Mouse (Mus musculus): ENCODE measurements around the gene Slc5a6.

Slc5a6 gene

DNA sequence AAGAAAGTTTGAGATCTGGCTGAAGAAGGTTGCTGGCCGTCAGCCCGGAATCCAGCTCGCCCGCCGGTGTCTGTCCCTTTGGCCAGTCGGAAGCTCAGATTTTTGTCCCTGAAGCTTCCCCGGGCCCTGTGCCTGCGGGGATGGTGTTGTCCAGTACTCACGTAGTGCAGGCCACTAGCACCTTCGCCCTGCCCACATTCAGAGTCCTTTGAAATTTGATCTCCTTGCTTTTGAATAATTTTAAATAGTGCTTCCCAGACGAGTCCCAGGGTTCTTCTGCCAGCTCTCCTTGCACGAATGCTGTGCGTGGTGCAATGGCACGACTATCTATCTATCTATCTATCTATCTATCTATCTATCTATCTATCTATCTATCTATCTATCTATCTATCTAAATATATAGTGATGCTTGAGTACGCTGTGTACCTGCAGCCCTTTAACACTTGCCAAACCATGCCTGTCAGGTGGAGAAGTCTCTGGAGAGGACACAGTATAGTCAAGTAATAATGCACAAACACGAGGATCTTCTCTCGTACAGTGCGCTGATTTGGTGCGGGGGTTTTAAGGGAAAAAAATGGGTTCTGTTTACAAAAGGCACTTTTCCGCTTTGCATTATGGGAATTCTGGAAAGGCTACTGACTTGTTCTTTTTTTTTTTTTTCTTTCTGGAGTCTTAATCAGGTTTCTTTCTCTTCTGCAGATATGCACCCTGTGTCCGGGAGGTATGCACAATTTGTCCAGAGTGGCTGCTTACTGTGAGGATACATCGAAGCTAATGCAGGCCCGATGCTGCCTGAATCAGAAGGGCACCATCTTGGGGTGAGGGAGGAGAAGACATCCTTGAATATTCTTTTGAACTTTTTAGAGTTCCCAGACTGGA is at the start of gene Slc5a6:
TSS of gene Slc5a6 (minus strand) at position 162 of the 879 bp plus-strand sequence.
- peak; percentile 91 for DNase-seq (ENCODE audit: low spot score)

DNA sequence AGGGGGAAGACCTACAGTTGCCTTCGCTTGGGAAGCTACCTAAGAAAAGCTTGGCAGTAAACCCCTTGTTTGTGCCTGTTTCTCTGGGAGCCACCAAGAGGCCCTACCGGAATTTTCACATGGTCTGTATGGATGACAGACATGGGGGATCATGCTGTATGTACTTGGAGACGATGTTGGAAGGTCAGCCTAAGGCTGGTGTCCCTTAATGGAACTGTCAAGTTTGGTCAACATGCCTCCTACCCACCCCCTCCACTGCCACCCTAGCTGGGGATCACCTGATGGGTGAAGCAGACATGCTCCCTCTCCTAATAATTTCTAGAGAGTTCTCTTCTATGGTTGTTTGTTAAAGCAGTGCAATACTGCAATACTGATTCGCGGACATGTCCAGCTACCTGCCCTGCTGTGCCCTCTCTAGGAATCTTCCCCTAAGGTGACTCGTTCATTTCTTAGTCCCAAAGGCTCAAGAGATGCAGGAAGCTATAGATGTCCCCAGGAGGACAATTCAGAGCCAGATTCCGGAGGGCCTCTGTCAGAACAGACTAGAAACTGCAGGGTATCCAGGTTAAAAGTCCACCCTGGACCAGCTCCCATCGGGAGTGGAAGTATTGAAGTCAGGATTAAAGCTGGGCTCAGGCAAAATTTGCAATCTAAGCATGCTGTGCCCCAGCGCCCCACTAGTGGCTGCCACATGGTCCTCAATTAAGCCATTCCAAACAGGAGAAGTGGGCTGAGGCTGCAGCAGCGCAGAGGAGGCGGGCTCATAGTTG is 47.2 kb upstream of the Slc5a6 start:
- DNase-seq (ENCODE audit: low spot score): no peak

DNA sequence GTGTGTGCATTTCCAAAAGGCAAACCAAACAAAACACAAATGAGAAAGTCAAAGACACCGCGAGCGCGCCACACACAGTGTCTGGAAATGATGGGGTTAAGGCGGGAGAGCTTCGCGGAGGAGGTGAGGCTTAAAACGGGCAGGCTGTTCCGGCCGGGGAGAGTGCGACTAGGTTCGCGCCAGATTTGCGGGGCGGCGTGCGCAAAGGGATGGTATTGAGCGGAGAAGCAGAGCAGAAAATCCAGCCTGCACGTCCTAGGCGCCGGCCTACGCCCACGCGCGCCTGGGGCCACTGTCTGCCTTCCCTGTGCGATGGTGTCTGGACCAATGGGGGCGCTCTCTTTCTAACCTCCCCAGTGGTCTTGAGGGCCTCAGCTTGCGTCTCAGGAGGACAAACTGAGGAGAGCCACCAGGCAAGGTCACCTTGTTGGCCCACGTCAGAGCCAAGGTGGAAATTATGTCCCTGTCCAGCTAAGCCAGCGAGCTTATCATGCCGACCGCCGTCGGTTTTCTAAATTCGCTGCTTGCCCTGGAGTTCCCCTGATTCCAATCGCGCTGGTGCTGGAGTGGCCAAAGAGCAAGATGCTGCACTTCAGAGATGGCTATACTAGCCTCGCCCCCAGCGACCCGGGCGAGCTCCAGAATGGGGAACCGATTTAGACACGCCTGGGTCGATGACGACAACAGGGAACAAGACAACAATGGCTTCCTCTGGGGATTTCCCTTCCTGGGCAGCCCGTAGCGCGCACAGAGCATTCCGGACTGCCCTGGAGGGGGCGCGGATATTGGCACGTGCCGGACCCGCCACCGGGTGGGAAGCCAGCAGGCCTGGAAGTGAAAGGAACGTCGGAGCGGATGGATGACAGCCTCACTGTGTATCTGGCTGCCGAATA is 46.3 kb upstream of the Slc5a6 start:
- DNase-seq (ENCODE audit: low spot score): no peak

DNA sequence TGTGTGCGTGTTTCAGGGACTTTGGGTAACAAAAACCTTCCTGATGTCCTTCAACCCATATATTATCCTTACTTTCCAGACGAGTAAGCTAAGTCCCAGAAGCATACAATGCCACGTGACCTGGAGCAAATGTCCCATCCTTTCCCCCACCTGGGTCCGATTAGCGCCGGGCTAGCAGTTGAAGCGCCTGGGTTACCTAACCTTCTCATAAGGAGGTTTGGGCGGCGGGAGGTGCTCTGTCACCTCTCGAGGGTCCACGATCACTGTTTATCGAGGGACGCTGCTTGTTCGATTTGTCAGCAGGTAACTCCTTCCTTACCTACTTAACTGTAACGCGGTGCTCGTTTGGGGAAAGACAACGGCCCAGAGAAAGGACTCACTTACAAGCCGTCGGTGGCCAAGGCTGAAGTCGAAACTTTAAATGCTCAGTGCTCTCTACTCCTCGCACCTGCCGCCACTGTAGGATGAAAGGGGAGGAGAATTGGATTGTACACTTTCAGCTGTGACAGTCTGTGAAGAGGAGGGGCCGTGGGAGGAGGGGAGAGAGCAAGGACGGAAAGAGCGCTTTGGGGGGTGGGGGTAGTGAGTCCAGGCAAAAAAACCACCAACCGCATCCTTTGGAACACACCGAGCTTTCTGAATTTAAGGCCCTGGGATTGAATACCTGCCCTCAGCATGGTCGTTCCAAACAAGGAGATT is 45.5 kb upstream of the Slc5a6 start:
- no peak for DNase-seq (ENCODE audit: low spot score)

DNA sequence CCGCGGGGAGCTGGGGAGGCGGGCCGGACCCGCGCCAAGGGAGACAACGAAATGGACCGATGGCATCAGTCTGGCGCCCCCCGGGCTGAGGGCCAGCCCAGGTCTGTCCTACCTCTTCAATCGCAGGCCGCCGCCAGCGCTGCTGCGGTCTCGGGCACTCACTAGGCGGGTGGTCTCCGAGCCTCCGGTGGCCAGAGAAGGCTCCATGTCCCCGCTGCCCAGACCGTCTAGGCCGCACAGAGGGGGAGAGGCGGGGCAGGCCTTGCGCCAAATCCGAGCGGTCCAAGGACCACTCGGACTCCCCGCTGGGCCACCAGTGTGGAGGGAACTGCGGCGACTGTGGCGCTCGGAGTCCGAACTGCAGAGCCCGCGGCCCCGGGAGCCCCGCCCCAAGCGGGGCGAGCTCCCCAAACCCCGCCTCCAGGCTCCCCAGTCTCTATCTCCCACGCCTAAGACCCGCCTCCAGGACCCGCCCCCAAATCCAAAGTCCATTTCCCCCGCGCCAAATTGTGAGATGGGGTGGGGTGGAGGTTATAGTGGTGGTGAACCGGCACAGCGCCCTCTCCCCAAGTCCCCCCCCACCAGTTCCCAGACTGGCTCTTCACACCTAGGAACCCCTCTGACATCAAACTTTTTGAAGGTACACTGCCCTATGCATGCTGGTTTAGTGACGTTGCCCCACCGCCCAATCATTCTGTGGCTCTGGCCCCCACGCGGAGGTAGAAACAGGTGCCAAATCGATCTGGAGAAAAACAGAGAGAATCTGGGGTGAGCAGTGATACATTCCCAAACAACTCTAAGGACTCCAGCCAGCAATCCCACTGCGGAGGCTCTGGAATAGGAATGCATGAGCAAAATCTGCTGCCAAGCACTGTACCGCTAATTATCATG is 44.7 kb upstream of the Slc5a6 start:
- no peak for DNase-seq (ENCODE audit: low spot score)

DNA sequence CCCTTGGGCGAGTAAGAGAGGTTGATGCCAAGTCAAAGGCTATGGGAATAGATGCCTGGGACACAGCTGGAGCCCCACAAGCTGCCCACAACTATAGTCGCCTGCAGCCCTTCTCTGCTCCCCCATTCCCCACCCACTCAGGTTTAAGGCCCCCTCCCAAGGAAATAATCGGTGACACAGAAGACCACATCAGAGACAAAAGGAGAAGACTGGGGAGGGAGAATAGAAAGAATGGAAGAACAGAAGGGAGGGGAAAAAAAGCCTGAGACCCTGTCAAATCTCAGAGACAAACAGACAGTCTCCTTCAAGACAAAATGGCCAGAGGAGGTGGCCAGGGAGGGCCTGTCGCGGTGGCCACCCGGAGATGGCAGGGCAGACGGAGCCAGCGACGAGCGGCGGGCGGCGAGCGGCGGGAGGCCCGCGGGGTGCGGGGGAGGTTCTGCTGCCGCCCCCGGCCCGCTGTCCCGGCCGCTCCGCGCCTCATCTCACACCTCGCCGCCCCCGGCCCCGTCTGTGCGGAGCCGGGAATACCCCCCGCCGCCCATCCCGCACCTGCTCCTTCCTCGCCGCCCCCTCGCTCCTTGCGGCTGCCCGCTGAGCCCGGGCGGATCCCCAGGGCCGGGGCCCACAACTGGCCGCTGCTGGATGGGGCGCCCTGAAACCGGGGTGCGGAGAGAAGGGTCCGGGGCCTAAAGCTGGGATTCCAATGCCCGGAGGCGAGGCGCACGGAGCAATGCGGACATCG is 43.7 kb upstream of the Slc5a6 start:
- no peak for DNase-seq (ENCODE audit: low spot score)

DNA sequence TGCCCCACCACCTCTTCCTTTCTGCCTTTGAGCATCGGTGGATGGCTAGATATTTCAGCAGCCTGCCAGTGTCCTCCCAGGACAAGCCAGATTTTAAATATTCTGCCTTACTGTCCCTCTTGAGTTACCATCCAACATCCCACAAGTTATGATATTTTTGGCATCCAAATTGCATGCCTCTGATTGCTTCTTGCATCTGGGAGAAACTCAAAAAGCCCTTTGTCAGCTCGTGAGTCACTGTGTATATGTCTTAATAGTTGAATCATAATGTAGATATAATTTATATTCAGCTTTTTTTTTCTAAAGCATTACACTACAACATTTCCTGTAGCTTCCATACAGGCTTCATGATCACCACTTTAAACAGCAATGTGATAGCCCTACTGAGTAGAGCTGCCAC is 38.4 kb upstream of the Slc5a6 start:
- no peak for DNase-seq (ENCODE audit: low spot score)

DNA sequence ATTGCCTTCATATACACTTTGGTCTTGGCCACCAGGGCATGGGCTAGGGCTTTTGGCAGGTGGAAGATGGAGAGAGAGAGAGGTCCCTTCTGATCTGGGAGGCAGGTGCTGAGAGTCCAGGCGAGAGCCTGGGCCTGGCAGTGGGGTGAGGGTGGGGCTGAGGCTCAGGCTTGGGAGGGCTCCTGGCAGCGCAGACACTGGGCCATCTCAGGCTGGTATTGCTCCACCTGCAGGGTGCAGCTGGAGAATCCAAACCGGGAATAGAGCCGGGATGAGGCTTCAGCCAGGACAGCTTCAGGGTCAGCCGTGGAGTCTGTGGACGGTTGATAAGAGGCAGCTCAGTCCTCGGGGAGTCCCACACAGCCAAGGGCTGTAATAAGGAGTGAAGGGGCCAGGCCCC is 37.9 kb upstream of the Slc5a6 start:
- DNase-seq (ENCODE audit: low spot score): no peak

DNA sequence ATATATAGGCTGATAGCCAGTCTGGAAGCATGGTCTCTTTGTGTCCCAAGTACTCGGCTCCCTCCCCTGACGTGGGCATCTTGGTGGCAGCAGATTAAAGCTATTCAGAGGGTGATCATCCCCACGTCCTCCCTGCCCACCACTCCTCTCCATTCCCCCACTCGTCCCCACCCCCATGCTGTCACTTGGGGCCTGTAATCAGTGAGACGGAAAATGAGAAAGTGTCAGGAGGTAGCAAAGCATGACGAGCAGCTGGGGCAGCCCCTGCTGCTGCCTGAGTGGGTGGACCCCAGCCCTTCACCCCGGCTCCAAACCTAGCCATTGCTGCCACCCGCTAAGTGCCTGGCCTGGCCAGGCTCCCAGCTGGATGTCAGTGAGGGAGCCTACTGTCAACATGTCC is 35.2 kb upstream of the Slc5a6 start:
- DNase-seq (ENCODE audit: low spot score): no peak

DNA sequence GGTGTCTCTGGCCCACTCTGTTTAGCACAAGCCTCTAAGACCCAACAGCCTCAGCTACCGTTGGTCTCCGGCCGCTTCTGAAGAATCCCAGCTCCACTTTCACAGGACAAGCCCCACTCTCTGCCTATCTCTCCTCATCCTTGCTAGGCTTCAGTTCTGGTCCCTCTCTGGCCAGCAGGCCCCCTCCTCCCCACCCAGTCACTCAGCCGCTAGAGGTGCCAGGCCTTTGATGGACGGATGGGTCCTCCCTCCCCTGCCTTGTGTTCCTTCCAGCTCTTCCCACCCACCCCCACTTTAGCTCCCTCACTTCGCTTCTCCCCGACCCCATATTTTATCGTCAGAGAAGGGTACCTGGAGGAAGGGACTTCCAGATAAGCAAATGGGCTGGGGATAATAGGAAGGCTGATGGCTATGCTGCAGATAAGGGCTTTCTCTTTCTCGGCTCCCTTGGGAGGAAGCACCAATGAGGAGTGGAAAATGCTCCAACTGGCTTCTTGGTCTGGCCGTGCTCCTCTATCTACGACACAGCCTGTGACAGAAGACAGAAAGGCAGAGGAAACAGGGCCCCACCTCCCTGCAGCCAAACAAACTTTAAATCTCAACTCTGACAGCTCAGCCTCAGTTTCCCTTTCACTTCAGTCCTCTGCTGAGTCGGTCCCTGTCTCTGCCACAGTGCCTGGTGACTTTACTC is 34.4 kb upstream of the Slc5a6 start:
- no peak for DNase-seq (ENCODE audit: low spot score)

DNA sequence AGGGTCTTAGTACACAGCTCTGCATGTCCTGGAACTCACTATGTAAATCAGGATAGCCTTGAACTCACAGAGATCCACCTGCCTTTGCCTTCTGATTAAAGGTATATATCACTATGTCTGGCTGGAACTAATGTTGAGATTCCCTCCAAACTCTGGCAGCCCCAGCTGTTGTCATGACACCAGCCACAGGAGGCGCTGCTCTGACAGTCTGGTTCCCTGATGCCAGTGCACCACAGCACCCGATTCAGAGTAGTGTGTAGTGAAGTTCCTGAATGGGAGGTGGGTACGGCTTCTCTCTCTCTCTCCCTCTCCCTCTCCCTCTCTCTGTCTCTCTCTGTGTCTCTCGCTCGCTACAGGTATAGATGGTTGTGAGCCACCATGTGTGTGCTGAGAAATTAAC is 33.6 kb upstream of the Slc5a6 start:
- peak; percentile 47 for DNase-seq (ENCODE audit: low spot score)

DNA sequence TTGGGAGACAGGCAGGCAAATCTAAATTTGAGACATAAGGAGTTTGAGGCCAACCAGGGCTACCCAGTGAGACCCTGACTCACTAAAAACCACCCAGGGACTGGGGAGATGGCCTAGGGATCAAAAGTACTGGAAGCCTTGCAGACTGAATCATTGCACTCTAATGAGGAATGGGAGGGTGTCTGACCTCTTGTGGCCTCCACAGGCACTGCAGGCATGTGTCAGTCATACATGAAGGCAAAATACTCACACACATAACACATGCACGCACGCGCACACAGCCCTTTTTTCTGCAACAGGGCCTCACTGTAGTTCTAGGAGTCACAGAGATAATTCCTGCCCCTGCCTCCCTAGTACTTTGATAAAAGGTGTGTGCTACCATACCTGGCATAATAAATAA is 32.7 kb upstream of the Slc5a6 start:
- peak; percentile 51 for DNase-seq (ENCODE audit: low spot score)

DNA sequence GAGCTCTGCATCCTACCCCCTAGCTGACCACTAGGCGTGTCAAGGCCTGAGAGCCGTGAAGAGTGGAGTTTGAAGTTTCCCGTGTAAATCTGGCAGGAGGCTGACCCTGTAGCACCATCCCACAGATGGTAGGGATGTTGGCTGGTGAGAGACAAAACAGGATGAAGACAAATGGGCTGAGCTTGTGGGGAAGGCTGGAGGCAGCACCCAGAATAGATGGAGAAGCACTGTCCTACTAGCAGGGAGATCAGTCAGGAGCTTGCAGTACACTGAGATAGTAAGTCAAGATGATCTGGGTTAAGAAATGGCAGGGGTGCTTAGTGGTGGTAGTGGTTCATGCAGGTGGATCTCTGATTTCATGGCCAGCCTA is 32.1 kb upstream of the Slc5a6 start:
- DNase-seq (ENCODE audit: low spot score): no peak

DNA sequence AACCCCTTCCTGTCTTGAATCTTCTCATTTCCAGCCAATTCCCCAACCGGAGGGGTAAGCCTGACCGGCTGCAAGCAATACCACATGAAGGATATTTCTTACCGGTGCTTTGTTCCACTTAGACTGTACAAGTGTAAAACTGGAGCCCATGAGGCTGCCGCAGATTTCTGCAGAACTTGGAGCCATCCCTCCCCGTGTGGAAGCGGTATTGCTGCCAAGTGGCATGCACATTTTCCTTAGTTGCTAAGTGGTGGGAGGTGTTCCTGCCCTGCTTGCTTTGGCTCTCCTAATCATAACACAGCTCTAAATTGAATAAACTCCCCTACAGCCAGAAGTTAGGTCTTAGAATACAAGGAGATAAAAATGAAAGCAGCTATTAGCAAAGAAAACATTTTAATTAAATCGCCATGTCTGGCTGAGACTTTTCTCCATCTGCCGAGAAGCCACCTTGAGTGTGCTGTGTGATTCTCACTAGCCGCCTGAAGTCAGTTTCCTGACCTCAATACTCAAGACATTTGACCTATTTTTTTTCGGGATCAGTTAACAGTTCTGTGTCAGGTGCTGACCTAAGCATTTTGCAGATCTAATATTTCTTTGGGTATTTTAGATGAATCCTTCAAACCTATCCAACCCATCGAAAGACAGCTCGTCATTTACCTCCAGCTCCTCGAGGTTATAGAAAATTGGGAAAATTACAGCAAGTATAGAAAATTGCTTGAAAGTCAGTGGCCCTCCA is 31.5 kb upstream of the Slc5a6 start:
- no peak for DNase-seq (ENCODE audit: low spot score)

DNA sequence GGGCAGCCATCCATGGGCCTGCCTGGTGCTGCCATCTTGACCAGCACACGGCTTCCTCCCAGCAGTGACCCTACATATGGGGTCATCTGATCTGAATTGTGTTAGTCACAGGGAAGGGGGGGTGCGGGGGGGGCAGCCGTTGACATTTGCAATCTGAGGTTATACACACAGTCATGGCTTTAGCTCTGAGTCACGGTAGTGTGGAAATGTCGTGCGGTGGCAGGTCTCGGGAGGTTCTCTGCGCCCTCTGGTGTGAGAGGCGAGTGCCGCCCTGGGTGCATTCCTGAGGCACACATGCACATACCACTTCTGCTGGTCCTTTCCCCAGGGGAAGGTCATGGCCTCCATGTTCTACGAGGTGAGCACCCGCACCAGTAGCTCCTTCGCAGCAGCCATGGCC is 27.6 kb upstream of the Slc5a6 start:
- no peak for DNase-seq (ENCODE audit: low spot score)

DNA sequence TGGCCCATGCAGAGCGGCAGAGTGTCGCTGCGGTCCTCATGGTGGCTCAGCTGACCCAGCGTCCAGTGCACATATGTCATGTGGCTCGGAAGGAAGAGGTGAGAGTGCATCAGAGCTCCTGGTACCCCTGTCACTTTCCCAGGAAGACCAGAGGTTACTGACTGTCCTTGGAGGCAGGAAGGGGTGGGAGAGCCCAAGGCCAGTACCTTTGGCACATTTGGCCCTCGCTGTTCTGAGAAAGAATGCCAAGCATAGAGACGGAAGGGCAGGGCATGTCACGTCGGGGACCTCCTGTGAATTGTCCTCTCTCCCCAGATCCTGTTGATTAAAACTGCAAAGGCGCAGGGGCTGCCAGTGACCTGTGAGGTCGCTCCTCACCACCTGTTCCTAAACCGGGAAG is 24.5 kb upstream of the Slc5a6 start:
- DNase-seq (ENCODE audit: low spot score): no peak

DNA sequence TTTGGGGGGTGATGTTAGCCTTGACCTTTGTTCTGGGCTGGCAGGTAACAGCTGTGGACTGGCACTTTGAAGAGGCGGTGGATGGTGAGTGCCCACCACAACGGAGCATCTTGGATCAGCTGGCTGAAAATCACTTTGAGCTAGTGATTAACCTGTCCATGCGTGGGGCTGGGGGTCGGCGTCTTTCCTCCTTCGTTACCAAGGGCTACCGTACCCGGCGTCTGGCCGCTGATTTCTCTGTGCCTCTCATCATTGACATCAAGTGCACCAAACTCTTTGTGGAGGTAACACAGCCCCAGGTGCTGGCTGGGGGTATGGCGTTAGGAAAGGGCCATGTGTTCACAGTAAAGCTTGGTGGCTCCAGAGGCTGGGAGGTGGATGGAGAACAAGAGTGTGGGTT is 23.1 kb upstream of the Slc5a6 start:
- DNase-seq (ENCODE audit: low spot score): no peak

DNA sequence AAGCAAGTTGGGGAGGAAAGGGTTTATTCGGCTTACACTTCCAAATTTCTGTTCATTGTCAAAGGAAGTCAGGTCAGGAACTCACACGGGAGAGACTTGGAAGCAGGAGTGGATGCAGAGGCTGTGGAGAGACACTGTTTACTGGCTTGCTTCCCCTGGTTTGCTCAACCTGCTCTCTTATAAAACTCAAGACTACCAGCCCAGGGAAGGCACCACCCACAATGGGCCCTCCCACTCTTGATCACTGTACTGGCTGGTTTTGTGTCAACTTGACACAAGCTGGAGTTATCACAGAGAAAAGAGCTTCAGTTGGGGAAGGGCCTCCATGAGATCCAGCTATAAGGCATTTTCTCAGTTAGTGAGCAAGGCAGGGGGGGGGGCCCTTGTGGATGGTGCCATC is 22.3 kb upstream of the Slc5a6 start:
- peak; percentile 53 for DNase-seq (ENCODE audit: low spot score)

DNA sequence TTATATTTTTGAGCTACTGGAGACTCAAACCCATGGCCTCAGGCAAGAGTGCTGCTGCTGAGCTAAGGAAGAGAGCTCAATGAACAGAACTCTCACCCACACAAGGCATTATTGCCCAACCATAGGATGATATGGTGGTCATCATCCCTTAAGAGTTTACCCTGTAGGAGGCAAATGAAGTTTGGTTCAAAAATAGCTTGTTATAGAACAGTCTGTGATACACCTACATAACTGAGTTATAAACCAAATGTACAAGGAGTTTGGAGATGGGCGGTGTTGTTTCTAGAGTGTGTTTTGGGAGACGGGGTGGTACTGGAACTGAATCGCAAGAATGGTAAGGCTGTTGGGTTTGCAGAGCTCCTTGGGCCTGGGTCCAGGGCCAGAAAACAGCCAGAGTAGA is 21.1 kb upstream of the Slc5a6 start:
- DNase-seq (ENCODE audit: low spot score): no peak
